Mouse (Mus musculus) limb, embryonic 11.5 days (tissue): ENCODE data around the gene Mindy2. TPM values are rescaled to one million over a fixed set of nuclear protein-coding genes. Genes with fewer than 3 reads are reported as not detected.

Experiments used
- ATAC-seq: fragments of 200-750 bp; cut with Nextera tagmentation; 2 replicates; pipeline ENCODE4 v1.8.0; 2017; ENCODE audit warnings: low read depth; ENCODE audit not compliant: insufficient number of reproducible peaks, low FRiP score, low TSS enrichment
- DNase-seq: peaks from one replicate; pipeline ENCODE4 v3.0.0-alpha.2; 2015; ENCODE audit warnings: low spot score
- H3K27ac ChIP-seq: fragments of 300-500 bp; sonication (generic); replicated peaks from 2 replicates; pipeline ENCODE4 v1.5.1; 2014; ENCODE audit warnings: low read depth, mild to moderate bottlenecking, low read length
- H3K27me3 ChIP-seq: fragments of 300-500 bp; sonication (generic); 2 replicates; pipeline ENCODE4 v1.6.1; 2014; ENCODE audit warnings: mild to moderate bottlenecking, low read length, mixed read lengths; ENCODE audit not compliant: control insufficient read depth, insufficient read depth
- H3K36me3 ChIP-seq: fragments of 300-500 bp; sonication (generic); 2 replicates; pipeline ENCODE4 v1.6.1; 2014; ENCODE audit warnings: mild to moderate bottlenecking, low read length, moderate library complexity, mixed read lengths; ENCODE audit not compliant: control insufficient read depth, insufficient read depth
- H3K4me1 ChIP-seq: fragments of 300-500 bp; sonication (generic); 2 replicates; pipeline ENCODE4 v1.6.1; 2014; ENCODE audit warnings: low read length, mixed read lengths; ENCODE audit not compliant: control insufficient read depth, insufficient read depth
- H3K4me2 ChIP-seq: fragments of 300-500 bp; sonication (generic); 2 replicates; pipeline ENCODE4 v1.6.1; 2014; ENCODE audit warnings: low read depth, mild to moderate bottlenecking, moderate library complexity; ENCODE audit not compliant: severe bottlenecking
- H3K4me3 ChIP-seq: fragments of 300-500 bp; sonication (generic); 2 replicates; pipeline ENCODE4 v1.5.1; 2014; ENCODE audit warnings: low read depth, low read length
- H3K9ac ChIP-seq: fragments of 300-500 bp; sonication (generic); 2 replicates; pipeline ENCODE4 v1.6.1; 2014; ENCODE audit warnings: mild to moderate bottlenecking, low read length
- H3K9me3 ChIP-seq: fragments of 300-500 bp; sonication (generic); 2 replicates; pipeline ENCODE4 v1.6.1; 2016; ENCODE audit warnings: low read length; ENCODE audit not compliant: control insufficient read depth
- WGBS: fragments of 180-500 bp; shearing (Covaris S2); extraction: QIAGEN DNeasy Blood & Tissue Kit; methylation state at CpG from one replicate; pipeline ENCODE4 v1.1.7; 2014; 5-methylcytosine and 5-hydroxymethylcytosine counted together
- polyA plus RNA-seq: library from polyadenylated mRNA; unstranded; fragments of >200 nt; fragmentation: Nextera tagmentation; extraction: Ambion mirVana; gene quantifications from 2 replicates; pipeline ENCODE4 v1.2.1, GENCODE M21; 2014

The Mindy2 gene
- polyA plus RNA-seq, 1 experiment from 2014 or later: 4.3 TPM

DNA sequence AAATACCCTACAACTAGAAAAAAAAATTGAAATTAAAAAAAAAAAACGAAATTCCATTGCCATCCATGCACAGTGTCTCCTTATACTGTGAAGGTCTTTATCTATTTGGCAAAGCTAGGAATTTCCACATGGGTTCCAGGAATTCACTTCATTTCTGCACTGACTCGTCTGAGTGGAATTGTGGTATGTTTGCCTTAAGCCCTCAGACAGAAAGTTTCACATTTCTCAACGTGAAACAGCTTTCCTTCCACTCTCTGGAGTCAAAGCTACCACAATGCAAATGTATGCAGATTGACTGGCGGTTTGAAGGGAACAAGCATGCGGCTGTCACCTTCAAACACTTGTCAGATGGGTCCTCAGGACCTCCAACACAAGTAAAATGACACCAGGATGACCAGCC is 25.3 kb downstream of the Mindy2 start:
- no peaks in the 10 kb centered on the region for H3K36me3 ChIP-seq
- H3K4me3 ChIP-seq: no peak overlapping the region
- H3K27me3 ChIP-seq: no peaks in the 10 kb centered on the region
- H3K4me2 ChIP-seq: no peak overlapping the region
- no peak overlapping the region for H3K9ac ChIP-seq
- 22% methylated on average over 5 of the region's 5 CpGs for WGBS
- DNase-seq: no peak
- no peaks in the 10 kb centered on the region for H3K4me1 ChIP-seq
- ATAC-seq: no peak
- no peak overlapping the region for H3K27ac ChIP-seq
- H3K9me3 ChIP-seq: no peaks in the 10 kb centered on the region

DNA sequence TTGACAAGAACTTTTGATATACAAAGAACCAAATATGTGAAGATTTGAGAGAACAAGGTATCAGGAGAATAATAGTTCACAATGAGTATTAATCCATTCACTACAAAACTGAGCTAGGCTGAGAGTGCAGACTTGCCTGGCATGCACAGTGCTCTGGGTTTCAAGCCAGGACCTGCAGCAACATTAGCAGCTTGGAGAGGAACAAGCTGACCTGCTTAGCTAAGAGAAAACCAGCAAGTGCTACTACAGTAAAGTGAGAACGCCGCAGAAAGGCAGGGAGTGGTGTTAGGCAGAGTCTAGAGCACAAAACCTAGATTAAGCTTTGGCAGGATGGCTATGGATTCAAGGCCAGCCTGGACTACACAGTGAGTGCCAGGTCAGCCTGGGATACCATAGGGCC is 27.3 kb downstream of the Mindy2 start:
- H3K36me3 ChIP-seq: no peaks in the 10 kb centered on the region
- no peaks in the 10 kb centered on the region for H3K9me3 ChIP-seq
- no peaks in the 10 kb centered on the region for H3K4me1 ChIP-seq
- no peak overlapping the region for H3K27ac ChIP-seq
- 79% methylated on average over 2 of the region's 2 CpGs for WGBS
- H3K27me3 ChIP-seq: no peaks in the 10 kb centered on the region
- no peak overlapping the region for H3K9ac ChIP-seq
- no peak overlapping the region for H3K4me3 ChIP-seq
- no peak overlapping the region for H3K4me2 ChIP-seq
- peak; percentile 27 for DNase-seq
- ATAC-seq: no peak

DNA sequence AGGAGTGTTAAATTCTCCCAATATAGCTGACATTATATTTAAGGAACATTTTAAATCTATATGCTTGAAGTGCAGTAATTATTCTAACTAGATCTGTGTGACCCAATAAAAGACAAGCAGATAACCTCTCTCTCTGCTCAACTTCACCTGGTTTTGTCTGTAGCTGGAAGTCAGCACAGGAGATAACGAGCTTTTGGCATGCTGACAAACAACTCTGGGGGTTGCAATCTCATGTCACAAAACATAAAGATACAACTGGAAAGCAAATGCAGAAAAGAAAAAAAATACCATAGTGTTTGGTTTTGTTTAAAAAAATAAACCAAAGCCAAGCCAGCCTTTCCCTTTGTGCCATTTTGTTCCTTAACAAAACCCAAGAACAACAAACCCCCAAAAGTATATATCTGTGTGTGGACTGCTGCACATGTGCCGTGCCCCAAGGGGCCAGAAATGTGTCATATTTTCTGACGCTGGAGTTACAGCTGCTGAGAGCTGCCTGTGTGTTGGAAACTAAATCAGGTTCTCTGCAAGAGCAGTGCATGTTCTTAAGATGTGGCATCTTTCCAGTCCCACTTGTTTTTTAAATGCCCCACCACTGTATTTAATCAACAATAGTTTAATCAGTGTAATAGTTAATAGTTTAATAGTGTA is 45.8 kb downstream of the Mindy2 start:
- no peak overlapping the region for H3K4me2 ChIP-seq
- ATAC-seq: no peak

DNA sequence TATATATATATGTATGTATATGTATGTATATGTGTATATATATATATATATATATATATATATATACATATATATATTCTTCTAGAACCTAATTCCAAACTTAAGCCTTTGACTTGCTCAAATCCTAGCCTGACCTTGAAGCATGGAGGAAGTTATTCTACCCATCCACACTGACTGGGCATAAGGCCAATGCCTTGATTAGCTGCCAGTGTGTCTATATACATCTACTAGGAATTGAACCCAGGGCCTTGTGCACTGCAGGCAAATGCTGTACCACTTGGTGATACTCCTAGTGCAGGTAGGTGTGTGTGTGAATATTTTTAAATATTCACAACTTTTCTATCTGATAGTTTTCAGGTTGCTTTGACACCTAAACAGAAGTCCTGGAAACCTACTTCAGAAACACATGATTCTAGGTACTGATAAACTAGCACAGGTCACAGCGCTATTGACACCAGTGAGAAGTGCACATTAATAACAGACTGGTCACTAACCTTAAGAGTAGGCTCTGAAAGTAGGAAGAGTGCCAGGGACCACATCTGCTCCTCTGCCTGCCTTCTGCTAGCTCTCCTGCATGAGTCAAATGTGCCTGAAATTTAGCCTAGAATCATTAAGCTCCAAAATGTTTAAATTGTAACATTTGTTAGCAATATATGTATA is 54.7 kb downstream of the Mindy2 start:
- no peak for ATAC-seq

More for the DNA sequence above, 45.8 kb downstream of the Mindy2 start:
- no peak overlapping the region for H3K9ac ChIP-seq
- no peaks in the 10 kb centered on the region for H3K9me3 ChIP-seq
- no peak overlapping the region for H3K27ac ChIP-seq
- H3K4me1 ChIP-seq: no peaks in the 10 kb centered on the region
- no peak overlapping the region for H3K4me3 ChIP-seq
- DNase-seq: no peak
- 67% methylated on average over 3 of the region's 3 CpGs for WGBS
- no peaks in the 10 kb centered on the region for H3K27me3 ChIP-seq
- H3K36me3 ChIP-seq: no peaks in the 10 kb centered on the region

DNA sequence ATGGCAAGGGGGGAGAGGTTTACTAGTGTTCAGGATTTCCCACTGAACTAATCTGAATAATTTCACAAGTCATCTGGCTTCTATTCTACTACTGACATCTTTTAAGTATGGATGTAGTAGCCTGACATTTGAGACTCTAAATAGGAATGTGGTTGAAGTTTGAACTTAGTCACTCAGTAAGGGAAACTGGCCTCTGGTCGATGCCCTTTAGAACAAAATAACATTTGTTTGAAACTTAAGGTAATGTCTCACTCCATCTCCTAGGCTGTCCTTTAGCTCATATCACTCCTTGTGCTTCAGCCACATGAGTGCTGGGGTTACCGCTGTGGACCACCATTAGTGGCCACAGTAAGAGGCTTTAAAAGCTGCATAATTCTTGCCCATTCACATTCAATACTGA is 58.7 kb downstream of the Mindy2 start:
- H3K4me3 ChIP-seq: no peak overlapping the region
- no peaks in the 10 kb centered on the region for H3K27me3 ChIP-seq
- H3K4me1 ChIP-seq: no peaks in the 10 kb centered on the region
- no peaks in the 10 kb centered on the region for H3K9me3 ChIP-seq
- 94% methylated on average over 2 of the region's 2 CpGs for WGBS
- peaks cover 5% of the 10 kb centered on the region; the same call in 1 of the 2 replicates for H3K36me3 ChIP-seq
- no peak overlapping the region for H3K9ac ChIP-seq
- no peak overlapping the region for H3K4me2 ChIP-seq
- H3K27ac ChIP-seq: no peak overlapping the region
- DNase-seq: no peak
- no peak for ATAC-seq

More for the DNA sequence above, 54.7 kb downstream of the Mindy2 start:
- H3K36me3 ChIP-seq: no peaks in the 10 kb centered on the region
- no peak overlapping the region for H3K27ac ChIP-seq
- no peaks in the 10 kb centered on the region for H3K9me3 ChIP-seq
- H3K9ac ChIP-seq: no peak overlapping the region
- no peaks in the 10 kb centered on the region for H3K27me3 ChIP-seq
- WGBS: 85% methylated on average over 1 of the region's 1 CpGs
- no peaks in the 10 kb centered on the region for H3K4me1 ChIP-seq
- no peak overlapping the region for H3K4me2 ChIP-seq
- DNase-seq: no peak
- no peak overlapping the region for H3K4me3 ChIP-seq

DNA sequence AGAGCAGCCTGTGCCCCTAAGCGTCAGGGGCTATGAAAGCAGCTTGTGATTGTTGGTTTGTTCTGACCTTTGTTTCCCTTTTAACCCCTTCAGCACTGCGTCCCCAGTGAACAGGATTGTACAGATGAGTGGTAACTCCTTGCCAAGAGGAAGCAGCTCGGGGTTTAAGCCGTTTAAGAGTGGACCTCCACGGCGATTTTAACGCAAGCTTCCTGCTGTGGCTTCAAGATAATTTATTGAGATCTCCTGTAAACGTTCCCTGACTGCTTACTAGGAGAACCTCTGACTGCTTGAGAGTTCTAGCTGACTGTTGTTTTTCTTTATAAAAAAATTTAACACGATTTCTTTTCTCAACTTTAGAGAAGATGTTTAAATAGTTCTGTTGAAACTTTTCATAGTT is 65.5 kb downstream of the Mindy2 start:
- Histone ChIP-seq H3K4me3 (no peak overlapping the region), H3K36me3 (peaks cover 38% of the 10 kb centered on the region), H3K9me3 (no peaks in the 10 kb centered on the region), H3K27me3 (no peaks in the 10 kb centered on the region), H3K4me1 (no peaks in the 10 kb centered on the region), H3K4me2 (no peak overlapping the region), H3K9ac (no peak overlapping the region), H3K27ac (no peak overlapping the region)
- ATAC-seq (no peak), DNase-seq (no peak)
- 51% methylated on average over 9 of the region's 9 CpGs for WGBS

DNA sequence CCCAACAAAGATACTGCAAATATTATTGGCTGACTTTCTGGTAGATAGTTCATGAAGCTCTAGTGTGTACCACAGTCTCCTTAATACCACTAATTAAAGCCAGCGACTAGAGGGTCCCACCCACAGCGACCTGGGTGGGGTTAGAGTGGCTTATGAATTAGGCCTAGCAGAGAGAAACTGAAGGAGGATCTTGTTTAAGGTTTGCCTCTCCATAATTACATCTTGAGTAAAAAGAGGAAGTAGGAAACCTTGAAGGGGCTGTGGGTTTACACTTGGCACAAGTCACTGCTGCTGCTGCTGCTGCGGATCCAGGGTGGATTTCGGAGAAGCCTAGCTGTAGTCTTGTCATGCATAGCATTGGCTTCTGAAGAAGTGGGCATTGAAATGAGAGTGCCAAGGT is 66.2 kb downstream of the Mindy2 start:
- 86% methylated on average over 4 of the region's 4 CpGs for WGBS

DNA sequence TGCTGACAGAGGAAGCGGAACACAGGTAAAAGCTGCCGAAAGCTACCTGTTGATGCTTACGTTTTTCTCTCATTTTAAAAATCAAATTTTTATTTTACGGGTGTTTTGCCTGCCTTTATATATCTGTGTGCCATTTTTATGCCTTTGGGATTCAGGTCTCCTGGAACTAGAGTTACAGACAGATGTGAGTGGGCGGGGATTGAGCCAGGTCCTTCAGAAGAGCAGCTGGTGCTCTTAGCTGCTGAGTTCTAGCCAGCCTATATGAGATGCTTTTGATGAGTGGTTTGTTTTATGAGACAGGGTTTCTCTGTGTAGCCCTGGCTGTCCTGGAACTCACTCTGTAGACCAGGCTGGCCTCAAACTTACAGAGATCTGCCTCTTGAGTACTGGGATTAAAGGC is 69.8 kb downstream of the Mindy2 start:
- no peaks in the 10 kb centered on the region for H3K4me1 ChIP-seq
- no peaks in the 10 kb centered on the region for H3K9me3 ChIP-seq
- DNase-seq (no peak), ATAC-seq (no peak)
- WGBS: 97% methylated on average over 5 of the region's 5 CpGs
- H3K9ac ChIP-seq: no peak overlapping the region
- H3K27me3 ChIP-seq: no peaks in the 10 kb centered on the region
- H3K27ac ChIP-seq: no peak overlapping the region
- H3K4me3 ChIP-seq: no peak overlapping the region
- H3K4me2 ChIP-seq: no peak overlapping the region
- H3K36me3 ChIP-seq: peaks cover 39% of the 10 kb centered on the region

More for the DNA sequence above, 66.2 kb downstream of the Mindy2 start:
- no peak for ATAC-seq
- no peak for DNase-seq
- peaks cover 43% of the 10 kb centered on the region for H3K36me3 ChIP-seq
- H3K4me3 ChIP-seq: no peak overlapping the region
- H3K27ac ChIP-seq: no peak overlapping the region
- H3K4me1 ChIP-seq: no peaks in the 10 kb centered on the region
- no peak overlapping the region for H3K9ac ChIP-seq
- H3K27me3 ChIP-seq: no peaks in the 10 kb centered on the region
- no peak overlapping the region for H3K4me2 ChIP-seq
- H3K9me3 ChIP-seq: no peaks in the 10 kb centered on the region
